Mouse (Mus musculus) heart, adult 2 months (tissue): ENCODE measurements at regions not wholly inside any gene's neighbourhood (a gene's known extent, or its start where the extent isn't known, plus 50 kb on each side); places are given as distances from the start of the nearest gene placed in this dataset.

Source experiments
- CTCF ChIP-seq: fragments of 200-600 bp; IDR thresholded peaks from 2 replicates; pipeline ENCODE4 v1.8.1; 2022; ENCODE audit warnings: antibody characterized with exemption, mild to moderate bottlenecking, moderate library complexity
- EP300 ChIP-seq: fragments of 200-500 bp; IDR thresholded peaks from 2 replicates; pipeline ENCODE4 v1.6.1; 2011; ENCODE audit warnings: low read depth, low read length, control low read depth; ENCODE audit not compliant: insufficient read depth
- POLR2A ChIP-seq: fragments of 200-500 bp; IDR thresholded peaks from 2 replicates; pipeline ENCODE4 v1.6.1; 2011; ENCODE audit warnings: mild to moderate bottlenecking, low read depth, low read length, control low read depth; ENCODE audit not compliant: insufficient read depth

- TF ChIP-seq POLR2A (no peak), EP300 (no peak), CTCF (no peak)
Observed at GRCm38 (mm10) chrX:7474831-7475230, 98.6 kb upstream of the Foxp3 start.
